Mouse (Mus musculus) common myeloid progenitor, adult 5-6 weeks (primary cell): ENCODE measurements at regions not wholly inside any gene's neighbourhood (a gene's known extent, or its start where the extent isn't known, plus 50 kb on each side); places are given as distances from the start of the nearest gene placed in this dataset.

Source experiments
- ATAC-seq: replicated peaks from 2 replicates; pipeline ENCODE4 v1.8.0; 2016; ENCODE audit warnings: low read depth, mild to moderate bottlenecking, moderate TSS enrichment, inconsistent platforms; ENCODE audit not compliant: poor library complexity, severe bottlenecking

- no peak for ATAC-seq
Measured at GRCm38 (mm10) chr16:25580216-25580615, 103.3 kb upstream of the Trp63 start.

GRCm38 (mm10) chr16:25584337-25585069, 99.1 kb upstream of the Trp63 start:
- no peak for ATAC-seq

- no peak for ATAC-seq
Measured at GRCm38 (mm10) chr16:25585070-25585454, 98.5 kb upstream of the Trp63 start.

- no peak for ATAC-seq
Measured at GRCm38 (mm10) chr16:25585953-25586352, 97.6 kb upstream of the Trp63 start.

- no peak for ATAC-seq
Measured at GRCm38 (mm10) chr16:25587879-25588347, 95.7 kb upstream of the Trp63 start.

GRCm38 (mm10) chr16:25597435-25597834, 86.1 kb upstream of the Trp63 start:
- ATAC-seq, result no peak

GRCm38 (mm10) chr16:25603121-25603520, 80.4 kb upstream of the Trp63 start:
- no peak for ATAC-seq

- no peak for ATAC-seq
Measured at GRCm38 (mm10) chr16:25615229-25615628, 68.3 kb upstream of the Trp63 start.

GRCm38 (mm10) chr16:25615646-25616045, 67.9 kb upstream of the Trp63 start:
- no peak for ATAC-seq

GRCm38 (mm10) chr16:25618898-25619297, 64.7 kb upstream of the Trp63 start:
- ATAC-seq, result no peak

- ATAC-seq, result no peak
Measured at GRCm38 (mm10) chr16:25622651-25623050, 60.9 kb upstream of the Trp63 start.

- ATAC-seq, result no peak
Measured at GRCm38 (mm10) chr16:25623986-25624623, 59.5 kb upstream of the Trp63 start.

GRCm38 (mm10) chr16:25629750-25630149, 53.8 kb upstream of the Trp63 start:
- no peak for ATAC-seq

- ATAC-seq, result no peak
Measured at GRCm38 (mm10) chr16:25631139-25631716, 52.3 kb upstream of the Trp63 start.
